Mouse (Mus musculus) right cerebral cortex, adult 2 months (tissue): Measurements from ENCODE around the gene Antxr1.

Experiments
- DNase-seq, 2 experiments: peaks; one replicate each; pipeline ENCODE4 v3.0.0; 2021 to 2022; ENCODE audit warnings: low spot score in 2 of 2

The Antxr1 gene

DNA sequence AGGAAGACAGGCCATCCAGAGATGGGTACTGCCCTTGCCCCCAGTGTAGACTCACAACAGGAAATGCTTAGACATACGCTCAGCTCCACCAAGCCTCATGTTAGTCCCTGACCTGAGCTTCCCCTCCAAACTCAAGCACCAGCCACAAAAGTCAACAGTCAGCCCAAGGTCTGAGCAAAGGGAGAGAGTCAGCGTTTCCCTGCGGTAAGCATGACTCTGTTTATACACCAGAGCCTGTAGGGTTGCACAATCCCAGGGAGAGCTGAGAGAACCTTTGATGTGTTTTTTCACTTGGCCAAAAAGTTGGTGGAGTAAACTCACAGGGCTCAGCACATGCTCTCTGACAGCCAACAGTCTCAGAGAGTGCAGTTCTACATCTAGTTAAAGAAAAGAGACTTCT lies 145.9 kb downstream of the Antxr1 start:
- DNase-seq = no peak

GRCm38 (mm10) chr6:87186988-87187387 lies 148.6 kb downstream of the Antxr1 start:
- peak; percentile 74 to 78 for DNase-seq

GRCm38 (mm10) chr6:87184418-87184817 lies 151.2 kb downstream of the Antxr1 start:
- DNase-seq = no peak

- no peak for DNase-seq
These were observed 151.6 kb downstream of the Antxr1 start for GRCm38 (mm10) chr6:87183981-87184380.

DNA sequence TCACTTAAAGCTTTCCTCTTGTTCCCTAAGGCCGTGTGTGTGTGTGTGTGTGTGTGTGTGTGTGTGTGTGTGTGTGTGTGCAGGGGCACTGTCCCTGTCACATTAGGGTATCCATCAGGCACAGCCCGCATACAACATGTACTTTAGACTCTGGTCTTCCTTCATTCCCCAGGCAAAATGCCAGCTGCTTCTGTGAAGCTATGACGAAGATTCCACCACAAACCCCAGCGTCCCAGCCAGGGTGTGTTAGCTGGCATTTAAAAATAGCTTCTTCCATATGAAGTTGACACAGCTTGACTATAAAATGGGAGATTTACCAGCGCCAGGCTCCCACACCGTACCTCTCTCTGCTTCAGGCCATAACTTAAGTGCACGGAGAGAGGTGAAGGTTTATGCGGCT lies 152.5 kb downstream of the Antxr1 start:
- DNase-seq = peak; percentile 87

GRCm38 (mm10) chr6:87182736-87183135 lies 152.9 kb downstream of the Antxr1 start:
- no peak for DNase-seq

GRCm38 (mm10) chr6:87171461-87171860 lies 164.2 kb downstream of the Antxr1 start:
- no peak for DNase-seq

DNA sequence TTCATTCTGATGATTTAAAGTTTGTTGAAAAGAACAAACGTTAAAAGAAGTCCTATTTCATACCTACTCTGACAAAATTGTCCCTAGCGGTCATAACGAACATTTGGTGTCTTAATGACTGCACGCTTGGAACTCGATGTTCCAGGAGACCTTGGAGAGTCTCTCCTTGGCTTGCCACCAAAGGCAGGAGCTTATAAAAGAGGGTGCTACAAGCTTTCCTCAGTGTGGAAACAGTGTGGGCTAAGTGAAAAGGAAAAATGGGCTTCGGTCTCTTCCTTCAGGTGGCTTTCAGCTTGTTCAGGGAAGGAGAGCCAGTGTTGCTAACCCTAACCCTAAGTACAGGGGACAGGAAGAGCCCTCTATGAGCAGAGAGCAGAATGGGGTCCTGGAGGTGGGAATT lies 164.7 kb downstream of the Antxr1 start:
- peak in 1 of 2 experiments; percentile 34 for DNase-seq

DNA sequence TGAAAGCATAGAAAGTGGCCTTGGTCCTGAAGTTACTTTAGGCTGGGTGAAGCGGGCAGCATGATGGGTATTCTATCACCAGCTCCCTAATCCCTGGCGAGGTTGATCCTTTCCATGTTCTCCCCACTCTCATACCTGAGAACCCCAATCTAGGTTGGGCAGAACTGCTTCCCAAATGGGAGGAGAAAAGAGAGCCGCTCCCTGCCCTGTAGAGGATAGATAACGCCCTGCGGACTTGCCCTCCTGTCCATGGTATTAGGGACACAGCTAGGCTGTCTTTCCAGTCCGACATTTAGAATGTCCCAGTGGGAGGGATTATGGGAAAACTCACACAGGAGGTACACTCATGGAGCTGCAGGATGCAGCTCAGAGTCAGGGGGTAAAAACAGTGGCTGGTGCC lies 165.3 kb downstream of the Antxr1 start:
- no peak for DNase-seq

DNA sequence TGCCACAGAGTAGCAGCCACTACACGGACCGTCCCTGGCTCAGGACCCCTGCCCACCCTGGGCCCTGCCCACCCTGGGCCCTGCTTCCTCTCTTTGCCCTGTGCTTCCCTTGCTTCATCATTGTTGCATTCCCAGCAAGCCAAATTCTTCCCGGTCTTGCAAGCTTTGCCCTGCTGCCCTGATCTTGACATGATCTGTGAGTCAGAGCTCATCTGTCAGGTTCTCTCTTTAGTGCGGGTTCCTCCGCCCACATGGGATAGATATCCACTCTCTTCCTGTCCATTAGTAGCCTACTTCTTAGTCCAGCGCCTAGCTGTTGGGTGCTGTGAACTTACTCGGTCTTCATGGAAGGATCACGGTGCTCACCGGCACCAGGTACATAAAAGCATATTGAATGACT lies 167.6 kb downstream of the Antxr1 start:
- DNase-seq = no peak

GRCm38 (mm10) chr6:87166673-87167305 lies 168.8 kb downstream of the Antxr1 start:
- DNase-seq = no peak

GRCm38 (mm10) chr6:87165536-87166311 lies 169.9 kb downstream of the Antxr1 start:
- peak; percentile 43 to 49 for DNase-seq

DNA sequence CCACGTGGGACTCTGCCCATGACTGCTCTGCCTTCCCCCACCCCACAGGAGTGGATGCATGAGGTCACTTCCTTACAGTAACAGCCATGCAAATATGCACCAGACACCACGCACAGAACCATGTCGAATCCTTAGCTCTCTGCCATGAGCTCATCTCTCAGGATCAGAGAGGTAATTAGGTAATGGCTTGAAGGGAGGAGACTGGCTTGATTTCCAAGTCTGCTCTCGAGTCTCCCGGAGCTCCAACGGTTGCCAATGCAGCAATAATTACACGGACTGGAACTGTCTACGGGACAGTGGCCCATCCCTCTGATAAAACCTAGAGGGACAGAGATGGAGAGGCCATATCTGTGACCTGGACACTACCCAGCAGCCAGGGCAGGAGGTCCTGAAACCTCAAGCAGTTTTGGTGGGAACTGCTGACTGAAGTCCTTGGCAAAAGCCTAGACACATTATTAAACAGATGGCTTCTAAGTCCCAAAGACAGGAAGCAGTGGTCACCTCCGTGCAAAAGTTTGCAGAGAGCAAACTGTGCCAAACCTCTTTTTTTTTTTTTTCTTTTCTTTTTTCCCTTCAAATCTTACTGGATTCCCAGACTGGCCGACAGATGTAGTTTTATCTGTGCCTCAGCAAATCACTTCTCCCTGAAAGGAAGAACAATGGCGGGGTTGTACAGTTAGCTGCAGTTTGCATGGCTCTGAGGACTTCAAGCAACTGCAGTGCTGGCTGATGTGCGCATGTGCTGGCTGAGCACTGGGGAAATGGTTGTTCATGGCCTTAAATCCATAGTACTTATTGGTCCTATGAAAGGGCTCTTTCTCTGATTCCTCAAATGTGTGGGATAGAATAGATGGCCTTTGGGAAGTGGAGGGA lies 174.0 kb downstream of the Antxr1 start:
- no peak for DNase-seq

DNA sequence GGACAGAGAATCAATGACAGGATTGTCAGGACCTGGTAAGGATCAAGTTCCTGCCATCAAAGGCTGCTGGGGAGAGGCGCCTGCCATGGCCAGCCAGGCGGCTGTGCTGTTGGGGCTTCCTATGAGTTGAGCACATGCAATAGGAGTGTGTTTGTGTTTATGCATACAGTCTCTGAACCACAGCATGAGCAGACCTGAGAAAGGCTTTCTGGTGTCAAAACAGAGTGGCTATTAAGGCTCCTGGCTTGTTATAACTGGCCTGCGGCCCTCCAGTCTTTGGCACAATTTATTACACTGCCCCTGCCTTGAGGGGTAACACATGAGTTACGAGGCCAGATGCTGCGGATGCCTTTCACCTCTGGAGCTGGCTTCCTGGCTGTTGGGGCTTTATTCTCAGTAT lies 175.4 kb downstream of the Antxr1 start:
- DNase-seq = no peak

- DNase-seq = no peak
These were observed 177.5 kb downstream of the Antxr1 start for GRCm38 (mm10) chr6:87158062-87158623.

- DNase-seq = no peak
These were observed 181.8 kb downstream of the Antxr1 start for GRCm38 (mm10) chr6:87153836-87154235.

DNA sequence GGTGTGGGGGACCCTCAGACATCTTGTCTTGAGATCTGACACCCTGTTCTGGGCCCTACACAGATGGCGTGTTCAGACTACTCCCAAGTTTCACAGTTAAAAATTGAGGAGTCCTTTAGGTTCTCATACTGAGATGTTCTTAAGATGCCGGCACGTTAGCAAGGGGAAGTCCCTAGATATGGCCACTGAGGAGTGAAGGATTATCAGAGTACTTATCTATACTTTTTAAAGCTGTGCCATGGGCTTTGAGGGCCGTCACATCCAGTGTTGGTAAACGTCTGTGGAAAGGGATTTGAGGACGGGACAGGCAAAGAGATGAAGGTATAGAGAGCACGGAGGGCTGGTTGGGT lies 182.4 kb downstream of the Antxr1 start:
- no peak for DNase-seq

DNA sequence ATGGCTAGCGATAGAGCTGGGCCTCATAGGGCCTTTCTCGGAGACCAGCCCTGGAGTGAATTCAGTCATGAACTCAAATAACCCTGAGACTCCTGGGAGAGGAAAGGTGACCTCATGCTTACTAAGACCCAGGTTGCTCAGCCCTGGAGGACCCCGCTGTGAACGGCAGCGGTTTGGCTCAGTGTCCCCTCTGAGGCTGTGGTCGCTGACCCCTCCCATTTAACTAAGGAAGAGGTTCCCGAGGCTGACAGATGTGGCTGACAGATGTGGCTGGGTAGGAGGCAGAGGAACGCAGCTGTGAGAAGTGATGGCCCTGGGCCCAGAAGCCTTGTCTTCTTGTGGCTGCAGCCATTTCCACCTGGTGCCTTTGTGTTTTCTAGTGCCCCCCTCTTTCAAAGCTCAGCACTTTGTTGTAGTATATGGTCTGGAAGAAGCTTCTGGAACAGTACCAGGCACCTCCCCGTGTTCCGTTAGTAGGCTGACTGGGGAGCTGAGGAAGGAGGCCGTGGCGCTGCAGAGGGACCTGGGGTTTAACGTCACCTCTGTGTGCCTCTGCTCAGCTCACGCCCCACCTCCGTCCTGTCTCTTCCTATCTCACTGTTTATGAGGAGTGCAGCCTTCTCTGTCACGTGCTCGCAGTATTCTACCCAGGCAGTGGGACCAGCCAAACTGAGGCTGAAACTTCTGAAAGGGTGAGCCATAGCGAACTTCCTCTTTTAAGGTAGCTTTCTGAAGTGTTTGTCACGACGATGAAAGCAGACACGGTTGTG lies 183.0 kb downstream of the Antxr1 start:
- no peak for DNase-seq

GRCm38 (mm10) chr6:87151427-87151826 lies 184.2 kb downstream of the Antxr1 start:
- DNase-seq = no peak

GRCm38 (mm10) chr6:87150471-87150870 lies 185.2 kb downstream of the Antxr1 start:
- no peak for DNase-seq

DNA sequence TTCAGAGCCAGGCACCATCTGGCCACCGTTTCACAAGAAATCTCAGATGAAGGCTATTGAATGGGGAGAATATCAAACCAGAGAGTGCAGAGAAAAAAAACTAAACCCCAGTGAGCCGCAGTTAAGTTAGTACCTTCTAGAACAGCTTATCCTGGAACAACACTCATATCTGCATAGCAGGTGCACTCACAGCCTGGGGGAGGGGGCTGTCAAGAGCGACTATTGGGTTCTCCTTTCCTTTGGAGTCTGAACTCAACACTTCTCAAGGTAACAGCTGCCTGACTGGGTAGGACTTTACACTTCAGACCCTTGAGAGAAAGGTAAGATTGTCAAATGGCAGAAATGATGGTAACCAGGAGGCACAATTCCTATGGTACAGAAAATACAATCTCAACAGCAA lies 187.7 kb downstream of the Antxr1 start:
- DNase-seq = no peak
